Mouse (Mus musculus) G1E (cell line): Measurements from ENCODE around the gene Ncf4. TPM values are rescaled to one million over a fixed set of nuclear protein-coding genes. Genes with fewer than 3 reads are reported as not detected.

Source experiments
- ATAC-seq: 2 replicates; pipeline ENCODE4 v1.8.0; 2016; ENCODE audit warnings: mild to moderate bottlenecking; ENCODE audit not compliant: insufficient number of reproducible peaks, poor library complexity, low FRiP score, severe bottlenecking; ENCODE audit errors: extremely low read depth
- DNase-seq: peaks from one replicate; pipeline ENCODE4 v3.0.0; 2012; ENCODE audit warnings: low spot score
- H3K27me3 ChIP-seq: 2 replicates; pipeline ENCODE4 v1.6.1; 2012; ENCODE audit warnings: mild to moderate bottlenecking, low read length, inconsistent platforms; ENCODE audit not compliant: insufficient read depth
- H3K36me3 ChIP-seq: replicated peaks from 2 replicates; pipeline ENCODE3; 2012; ENCODE audit warnings: mild to moderate bottlenecking, inconsistent platforms
- H3K4me1 ChIP-seq: 2 replicates; pipeline ENCODE4 v1.6.1; 2012; ENCODE audit warnings: low read depth, low read length, inconsistent platforms, mixed read lengths; ENCODE audit not compliant: insufficient read depth
- H3K4me3 ChIP-seq: 2 replicates; pipeline ENCODE4 v1.5.1; 2012; ENCODE audit warnings: low read depth, mild to moderate bottlenecking, inconsistent platforms, low read length, moderate library complexity, mixed read lengths
- H3K9me3 ChIP-seq: replicated peaks from 2 replicates; pipeline ENCODE4 v1.6.1; 2012; ENCODE audit warnings: inconsistent platforms
- CTCF ChIP-seq: IDR thresholded peaks from 2 replicates; pipeline ENCODE4 v1.5.1; 2012; ENCODE audit warnings: low read depth, low read length, inconsistent platforms, mixed read lengths
- GATA1 ChIP-seq: IDR thresholded peaks from 2 replicates; pipeline ENCODE4 v1.6.1; 2012; ENCODE audit warnings: borderline replicate concordance, low read length, inconsistent platforms, mixed read lengths
- GATA2 ChIP-seq: IDR thresholded peaks from 2 replicates; pipeline ENCODE4 v1.6.1; 2012; ENCODE audit warnings: low read depth, low read length, inconsistent platforms, borderline replicate concordance
- POLR2AphosphoS5 ChIP-seq: IDR thresholded peaks from 2 replicates; pipeline ENCODE4 v1.6.1; 2012; ENCODE audit warnings: low read depth, low read length, inconsistent platforms; ENCODE audit not compliant: insufficient replicate concordance
- TAL1 ChIP-seq: conservative IDR thresholded peaks from 2 replicates; pipeline ENCODE4 v1.6.1; 2012; ENCODE audit warnings: low read depth, low read length, inconsistent platforms, mixed read lengths
- polyA plus RNA-seq: library from polyadenylated mRNA; stranded (reverse); fragments of >175 nt; gene quantifications from 2 replicates; pipeline ENCODE4 v1.2.3, GENCODE M21; 2012
- total RNA-seq, 2 experiments: library from RNA; stranded (forward) in 1 of 2; stranded (reverse) in 1 of 2; fragments of 200-1000 nt in 1 of 2; fragments of >200 nt in 1 of 2; fragmentation: Nextera tagmentation in 1 of 2; gene quantifications; 2 replicates each; pipeline ENCODE4 v1.2.3; 2014 to 2017

Gene Ncf4
- total and polyA plus RNA-seq, 3 experiments: 4.5 to 64.1 (median 19.0) TPM

DNA sequence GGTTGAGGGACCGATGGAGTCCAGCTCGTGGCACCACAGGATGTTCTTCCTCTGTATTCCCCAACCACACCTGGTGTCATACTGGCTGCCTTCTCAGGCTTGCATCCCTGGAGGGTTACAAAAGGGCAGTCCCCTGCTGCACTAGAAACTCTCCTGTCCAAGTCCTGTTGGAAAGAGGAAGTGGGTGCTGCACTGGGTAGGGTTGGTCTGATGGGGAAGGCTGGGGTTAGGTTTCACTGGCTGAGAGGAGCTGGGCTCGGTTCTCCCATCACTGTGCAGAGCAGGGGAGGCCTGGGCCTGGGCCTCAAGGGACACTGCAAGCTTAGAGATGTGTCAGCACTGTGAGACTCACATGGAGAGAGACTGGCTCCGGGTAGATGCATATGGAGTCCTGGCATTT is 34.4 kb upstream of the Ncf4 start:
- DNase-seq (no peak), ATAC-seq (no peak)
- Histone ChIP-seq H3K27me3 (peaks cover 2% of the 10 kb centered on the region; the same call in 1 of the 2 replicates), H3K4me1 (no peaks in the 10 kb centered on the region), H3K9me3 (no peaks in the 10 kb centered on the region), H3K36me3 (no peaks in the 10 kb centered on the region), H3K4me3 (no peak overlapping the region)
- TF ChIP-seq POLR2AphosphoS5: no peak
- no peak for TF ChIP-seq CTCF

DNA sequence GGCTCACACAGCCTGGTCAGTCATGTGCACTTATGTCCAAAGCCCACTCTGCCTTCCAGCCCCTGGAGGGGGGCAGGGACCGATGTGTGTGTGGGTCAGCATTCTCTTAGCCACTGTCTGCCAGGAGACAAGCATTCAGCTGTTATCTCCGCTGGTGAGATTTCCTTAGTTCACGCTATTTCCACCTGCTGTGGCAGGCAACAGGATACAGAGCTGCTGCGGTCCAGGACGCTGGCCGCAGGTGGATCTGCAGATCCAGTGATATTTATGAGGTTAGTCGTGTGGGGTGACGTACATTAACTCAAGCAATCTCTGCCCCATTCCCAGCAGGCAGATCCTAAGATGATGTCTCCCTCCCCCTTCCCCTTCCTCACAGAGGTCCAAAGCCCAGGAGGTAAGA is 33.2 kb upstream of the Ncf4 start:
- ATAC-seq (no peak), DNase-seq (no peak)
- H3K27me3 ChIP-seq: peaks cover 2% of the 10 kb centered on the region; the same call in 1 of the 2 replicates

DNA sequence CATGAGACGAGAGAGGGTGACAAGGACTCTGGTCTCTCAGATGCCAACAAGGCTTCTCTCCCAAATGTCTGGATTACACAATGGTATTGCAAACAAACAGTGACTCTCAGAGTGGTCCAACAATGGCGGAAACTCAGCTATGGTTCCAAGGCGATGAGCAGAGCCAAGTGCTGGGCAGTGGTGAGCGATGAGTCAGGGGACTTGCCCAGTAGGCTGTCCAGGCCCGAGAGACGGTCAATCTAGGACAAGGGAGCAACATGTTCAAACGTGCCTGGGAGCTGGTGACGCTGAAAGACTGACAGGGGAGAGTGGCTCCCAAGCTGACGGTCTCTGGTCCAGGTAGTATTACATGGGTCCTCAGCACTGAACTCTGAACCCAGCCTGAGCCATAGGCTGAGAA is 29.3 kb upstream of the Ncf4 start:
- ATAC-seq: no peak
- no peaks in the 10 kb centered on the region; the same call in 1 of the 2 replicates for H3K27me3 ChIP-seq
- H3K4me3 ChIP-seq: no peak overlapping the region
- no peaks in the 10 kb centered on the region for H3K36me3 ChIP-seq
- TF ChIP-seq POLR2AphosphoS5: no peak
- no peak for TF ChIP-seq CTCF
- TF ChIP-seq GATA2: no peak
- TF ChIP-seq GATA1: no peak
- no peak for TF ChIP-seq TAL1
- peaks cover 11% of the 10 kb centered on the region for H3K9me3 ChIP-seq
- DNase-seq: no peak
- H3K4me1 ChIP-seq: no peaks in the 10 kb centered on the region

More for the DNA sequence above, 33.2 kb upstream of the Ncf4 start:
- Histone ChIP-seq H3K36me3 (no peaks in the 10 kb centered on the region), H3K4me1 (no peaks in the 10 kb centered on the region), H3K9me3 (no peaks in the 10 kb centered on the region), H3K4me3 (no peak overlapping the region)
- no peak for TF ChIP-seq TAL1
- TF ChIP-seq GATA1: no peak
- TF ChIP-seq GATA2: no peak
- TF ChIP-seq POLR2AphosphoS5: no peak
- TF ChIP-seq CTCF: no peak

DNA sequence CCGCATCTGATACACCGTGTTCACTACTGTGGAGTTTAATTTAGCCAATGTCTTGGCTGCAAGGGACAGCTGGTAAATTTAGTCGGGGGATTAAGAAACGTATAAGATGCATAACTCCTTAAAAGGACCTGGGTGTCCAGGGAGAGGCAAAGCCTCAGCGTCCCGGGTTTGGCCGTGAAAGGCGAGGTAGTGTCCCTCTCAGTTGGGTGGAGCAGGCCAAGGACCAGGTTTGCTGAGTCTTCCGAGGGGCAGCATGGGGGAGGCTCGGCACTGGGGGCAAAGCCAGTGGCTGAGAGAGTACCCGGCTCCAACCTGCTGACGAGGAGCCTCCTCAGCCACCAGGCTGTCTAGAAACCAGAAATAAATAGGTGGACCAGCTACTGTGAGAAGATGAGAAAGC is 16.8 kb upstream of the Ncf4 start:
- Histone ChIP-seq H3K36me3 (no peaks in the 10 kb centered on the region), H3K27me3 (peaks cover 28% of the 10 kb centered on the region), H3K4me1 (no peaks in the 10 kb centered on the region), H3K9me3 (no peaks in the 10 kb centered on the region), H3K4me3 (no peak overlapping the region)
- ATAC-seq (no peak), DNase-seq (no peak)
- TF ChIP-seq CTCF (no peak), GATA2 (no peak), GATA1 (no peak), TAL1 (no peak), POLR2AphosphoS5 (no peak)

DNA sequence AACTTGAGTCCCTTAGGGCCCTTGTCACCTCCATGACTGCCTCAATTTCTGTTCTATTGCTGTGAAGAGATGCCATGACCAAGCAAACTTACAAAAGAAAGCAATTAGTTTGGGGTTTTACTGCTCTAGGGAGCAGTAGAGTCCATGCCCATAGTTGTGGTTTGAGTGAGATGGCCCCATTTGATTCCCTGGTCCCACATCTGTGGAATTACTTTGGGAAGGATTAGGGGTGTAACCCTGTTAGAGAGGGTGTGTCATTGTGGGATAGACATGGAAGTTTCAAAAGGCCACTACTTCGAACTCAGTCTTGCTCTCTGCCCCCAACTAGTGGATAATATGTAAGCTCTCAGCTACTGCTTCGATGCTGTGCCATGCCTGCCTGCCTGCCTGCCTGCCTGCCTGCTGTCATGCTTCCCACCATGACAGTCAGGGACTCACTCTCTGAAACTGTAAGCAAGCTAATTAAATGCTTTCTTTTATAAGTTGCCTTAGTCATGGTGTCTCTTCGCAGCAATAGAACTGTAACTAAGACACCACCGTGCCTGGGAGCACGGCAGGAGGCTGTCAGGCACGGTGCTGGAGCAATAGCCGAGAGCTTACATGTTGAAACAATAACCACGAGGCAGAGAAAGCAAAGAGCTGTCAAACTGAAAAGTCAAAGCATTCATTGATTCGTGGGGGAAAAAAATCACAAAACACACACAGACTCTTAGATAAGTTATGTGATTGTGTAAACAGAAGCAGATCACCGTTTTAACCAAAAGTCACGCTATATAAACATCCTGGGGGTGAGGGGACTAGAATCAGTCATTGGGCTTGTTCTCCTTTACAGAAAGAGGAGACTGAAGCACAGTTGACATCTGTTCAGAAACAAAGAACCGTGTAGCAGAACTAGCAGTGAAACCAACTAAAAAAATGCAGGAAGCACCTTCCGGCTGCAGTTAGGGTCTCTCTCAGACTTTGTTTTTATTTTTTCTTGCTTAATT is 13.0 kb upstream of the Ncf4 start:
- Histone ChIP-seq H3K4me3 (no peak overlapping the region), H3K36me3 (no peaks in the 10 kb centered on the region), H3K27me3 (peaks cover 25% of the 10 kb centered on the region), H3K4me1 (no peaks in the 10 kb centered on the region; the same call in 1 of the 2 replicates), H3K9me3 (peaks cover 5% of the 10 kb centered on the region)
- ATAC-seq (no peak), DNase-seq (no peak)
- TF ChIP-seq GATA2 (no peak), GATA1 (no peak), CTCF (no peak), TAL1 (no peak), POLR2AphosphoS5 (no peak)

DNA sequence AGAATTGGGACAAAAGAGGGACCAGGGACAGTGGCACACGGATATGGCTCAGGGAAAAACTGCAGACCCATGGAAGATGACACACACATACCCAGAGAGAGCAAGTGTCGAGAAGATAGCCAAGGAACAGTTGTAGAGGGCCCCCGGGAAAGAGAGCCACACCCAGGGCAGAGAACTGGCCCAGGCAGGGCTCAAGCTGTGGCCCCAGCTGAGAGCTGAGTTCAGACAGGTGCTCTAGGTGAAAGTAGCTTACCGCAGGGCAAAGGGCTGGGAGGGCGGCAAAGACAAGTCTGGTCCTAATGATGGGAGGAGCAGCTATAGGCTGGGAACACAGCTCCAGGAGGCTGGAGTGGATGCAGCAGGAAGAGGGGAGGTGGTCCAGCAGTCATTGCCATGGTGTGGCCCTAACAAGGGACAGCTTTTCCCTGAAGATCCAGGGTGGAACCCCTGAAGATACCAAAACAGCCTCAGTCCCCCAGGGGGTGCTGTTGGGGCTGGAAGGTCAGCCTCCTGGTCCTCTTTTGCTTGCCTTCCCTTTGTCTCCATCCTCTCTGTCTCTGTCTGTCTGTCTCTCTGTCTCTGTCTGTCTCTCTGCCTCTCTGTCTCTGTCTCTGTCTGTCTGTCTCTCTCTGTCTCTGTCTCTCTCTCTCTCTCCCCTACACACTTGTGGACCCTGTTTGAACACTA is 9.6 kb upstream of the Ncf4 start:
- peaks cover 19% of the 10 kb centered on the region for H3K27me3 ChIP-seq
- TF ChIP-seq POLR2AphosphoS5 (no peak), CTCF (no peak), GATA2 (no peak), GATA1 (no peak)
- no peaks in the 10 kb centered on the region; the same call in 1 of the 2 replicates for H3K4me1 ChIP-seq
- no peaks in the 10 kb centered on the region for H3K36me3 ChIP-seq
- no peak overlapping the region for H3K4me3 ChIP-seq
- H3K9me3 ChIP-seq: peaks cover 5% of the 10 kb centered on the region
- ATAC-seq (no peak), DNase-seq (no peak)
